Mouse (Mus musculus): Measurements from ENCODE around the gene Stox2.

DNA sequence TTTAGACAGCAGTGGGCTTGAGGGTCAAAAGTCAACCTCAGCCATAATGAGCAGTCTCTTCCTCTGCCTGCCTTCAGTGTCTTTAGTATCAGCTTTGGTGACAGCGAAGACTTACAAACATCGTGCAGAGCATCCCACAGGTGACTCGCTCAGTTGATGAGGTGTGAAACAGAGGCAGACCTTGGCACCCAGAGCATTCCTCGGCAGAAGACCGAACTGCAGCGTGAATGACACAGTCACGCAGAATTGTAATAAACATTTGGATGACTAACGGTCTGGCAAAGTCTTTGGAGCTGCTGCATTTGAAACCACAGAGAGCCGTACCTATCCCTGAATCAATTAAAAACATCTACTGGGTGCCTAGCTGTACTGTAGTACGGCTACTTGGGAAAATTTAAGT, 225.0 kb downstream of the Stox2 start:
- TF ChIP-seq EP300 (IDR thresholded peaks at IDR 0.05; ENCODE audit: low read depth): no peak
- no peak for TF ChIP-seq CTCF (IDR thresholded peaks at IDR 0.05; ENCODE audit: low read depth)

All from liver, postnatal 0 days (tissue).